Mouse (Mus musculus) heart, adult 2 months (tissue): ENCODE measurements around the gene B4galnt4.

Source experiments
- CTCF ChIP-seq: fragments of 200-600 bp; IDR thresholded peaks from 2 replicates; pipeline ENCODE4 v1.8.1; 2022; ENCODE audit warnings: antibody characterized with exemption, mild to moderate bottlenecking, moderate library complexity
- POLR2A ChIP-seq: fragments of 200-500 bp; IDR thresholded peaks from 2 replicates; pipeline ENCODE4 v1.6.1; 2011; ENCODE audit warnings: mild to moderate bottlenecking, low read depth, low read length, control low read depth; ENCODE audit not compliant: insufficient read depth

DNA sequence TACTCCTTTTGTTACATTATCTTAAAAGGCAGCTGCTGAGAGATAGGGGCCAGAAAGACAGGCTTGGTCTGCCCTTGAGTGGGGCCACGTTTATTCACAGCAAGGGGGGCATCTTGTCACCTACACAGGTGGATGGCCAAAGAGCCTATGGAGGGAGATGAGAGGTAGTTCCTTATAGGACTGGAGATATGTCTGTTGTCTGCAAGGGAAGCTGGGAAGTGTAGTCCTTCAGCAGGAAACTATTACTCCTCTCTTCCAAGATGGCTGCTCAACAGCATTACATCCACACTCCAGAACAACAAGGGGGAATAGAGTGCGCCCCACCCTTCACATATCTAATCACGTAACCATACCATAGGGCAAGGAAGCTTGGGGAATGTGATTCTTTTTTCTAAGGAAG lies 58.6 kb downstream of the B4galnt4 start:
- TF ChIP-seq CTCF (no peak), POLR2A (no peak)
